Mouse (Mus musculus): Measurements from ENCODE around the gene Clcnkb. TPM values are rescaled to one million over a fixed set of nuclear protein-coding genes. Genes with fewer than 3 reads are reported as not detected.
A peak's percentile ranks its signal among the peaks of the same experiment; 100 is the strongest.

Clcnkb gene
- polyA plus RNA-seq, 1 experiment from 2014 or later: not detected

DNA sequence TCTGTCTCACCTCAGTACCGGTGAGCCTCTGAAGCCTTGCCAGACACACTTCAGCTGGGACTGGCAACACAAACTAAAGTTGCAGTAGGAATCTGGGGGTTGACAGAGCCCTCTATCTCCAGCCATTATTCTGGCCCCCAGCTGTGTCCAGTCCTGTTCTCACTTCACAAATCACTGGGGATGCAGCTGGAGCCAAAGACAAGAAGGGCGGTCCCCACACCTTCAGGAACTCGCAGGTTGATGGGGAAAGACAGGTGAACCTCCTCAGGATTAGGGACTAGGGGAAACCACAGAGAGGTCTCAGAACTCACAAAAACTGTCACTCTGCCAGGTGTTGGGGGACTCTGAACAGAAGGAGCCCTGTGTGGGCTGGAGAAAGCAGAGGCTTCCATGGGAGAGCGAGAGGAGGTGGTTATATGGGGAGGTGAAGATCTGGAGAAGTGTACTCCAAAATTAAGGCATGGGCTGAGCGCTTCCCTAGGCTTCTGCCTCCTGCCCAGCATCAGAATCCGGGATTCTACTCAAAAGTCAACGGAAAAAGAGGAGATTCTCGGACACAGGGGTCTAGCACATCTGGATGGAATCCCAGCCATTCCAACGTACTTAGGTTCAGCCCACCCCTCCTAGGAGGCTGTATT lies 4.5 kb upstream of the Clcnkb start, which contains the start of gene Hspb7:
Gene Hspb7 (plus strand): TSS at position 588 of the 638 bp plus-strand sequence.
- H3K27ac ChIP-seq: no peak within 1 kb of the TSS
- peaks cover 27% of the 10 kb centered on the region for H3K4me1 ChIP-seq
- no peak for ATAC-seq (ENCODE audit: low FRiP score, low read depth)
- peak within 1 kb of the TSS; percentile 51 for H3K9ac ChIP-seq
- no peaks in the 10 kb centered on the region for H3K36me3 ChIP-seq
- peaks cover 28% of the 10 kb centered on the region for H3K27me3 ChIP-seq
- WGBS: 42% methylated on average over 9 of the region's 9 CpGs
- H3K9me3 ChIP-seq: 0 out of 2 replicates have a peak, but pooled peaks cover 2% of the 10 kb centered on the region
- no peak within 1 kb of the TSS for H3K4me2 ChIP-seq (replicated peaks)
- H3K4me3 ChIP-seq: no peak within 1 kb of the TSS

DNA sequence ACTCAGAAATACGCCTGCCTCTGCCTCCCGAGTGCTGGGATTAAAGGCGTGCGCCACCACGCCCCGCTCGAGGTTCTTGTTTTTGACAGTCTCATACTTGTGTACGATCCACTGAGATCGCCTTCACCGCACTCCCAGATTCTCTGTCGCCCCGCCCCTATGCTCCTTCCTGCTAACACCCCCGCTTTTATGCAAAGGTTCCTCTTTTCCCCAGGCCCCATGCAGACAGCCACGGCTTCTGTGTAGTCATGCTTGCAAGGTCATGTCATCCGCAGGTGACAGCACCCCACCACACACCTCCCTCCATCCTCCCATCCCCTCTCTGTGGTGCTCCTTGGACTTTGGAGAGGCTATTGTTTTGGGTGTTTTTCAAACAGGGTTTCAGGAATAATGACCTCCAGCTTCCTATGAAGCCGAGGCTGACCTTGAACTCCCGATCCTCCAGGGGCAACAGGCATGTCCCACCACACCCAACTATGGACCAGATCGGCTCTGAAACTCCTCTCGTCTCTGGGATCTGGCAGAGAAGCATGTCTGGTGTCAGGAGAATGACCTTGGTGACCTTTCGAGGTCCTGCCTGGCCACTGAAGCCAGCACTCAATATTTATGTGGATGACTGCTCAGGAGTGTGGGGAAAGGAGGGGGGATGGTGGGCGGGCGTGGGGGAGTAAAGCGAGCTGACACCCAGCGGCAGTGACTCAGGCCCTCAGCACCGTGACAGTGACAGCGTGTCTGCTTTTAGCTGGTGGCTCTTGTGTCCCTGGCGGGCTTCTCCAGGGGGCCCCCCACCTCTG lies 3.8 kb upstream of the Clcnkb start:
- peak overlapping the region; percentile 35; the same call in 1 of the 2 replicates for H3K9ac ChIP-seq
- ATAC-seq (ENCODE audit: low FRiP score, low read depth): no peak
- 59% methylated on average over 27 of the region's 27 CpGs for WGBS

DNA sequence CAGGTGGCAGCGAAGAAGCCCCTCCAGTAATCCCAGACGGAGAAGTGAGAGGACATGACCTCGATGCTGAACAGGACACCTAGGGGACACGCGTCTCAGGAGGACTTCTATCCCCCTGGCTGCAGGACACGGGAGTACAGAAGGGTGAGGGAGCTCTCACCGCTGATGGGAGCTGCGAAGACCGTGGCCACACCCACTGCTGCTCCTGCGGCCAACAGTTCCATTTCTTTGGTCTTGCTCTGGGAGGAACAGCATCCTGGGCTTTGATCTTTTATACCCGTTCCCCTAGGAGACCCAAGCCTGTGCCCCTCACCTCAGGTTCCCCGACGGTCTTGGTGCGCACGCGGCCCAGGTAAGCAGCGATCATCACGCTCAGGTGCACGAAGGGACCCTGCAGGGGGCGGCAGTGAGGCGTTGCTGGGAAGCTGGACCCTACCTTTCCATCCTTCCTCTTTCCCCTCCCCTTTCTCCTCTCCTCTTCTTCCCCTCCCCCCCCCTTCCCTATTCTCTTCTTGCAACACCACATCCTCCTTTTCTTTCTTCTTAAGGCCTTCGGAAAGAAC lies 4.3 kb downstream of the Clcnkb start:
- ATAC-seq (ENCODE audit: low FRiP score, low read depth): no peak
- Histone ChIP-seq H3K4me1 (0 out of 2 replicates have a peak, but pooled peaks cover 4% of the 10 kb centered on the region), H3K27me3 (peaks cover 23% of the 10 kb centered on the region), H3K4me3 (no peak overlapping the region), H3K27ac (no peak overlapping the region), H3K9ac (no peak overlapping the region), H3K36me3 (no peaks in the 10 kb centered on the region), H3K4me2 (replicated peaks) (0 out of 2 replicates have a peak overlapping the region, but pooled peaks have one; percentile 30), H3K9me3 (0 out of 2 replicates have a peak, but pooled peaks cover 2% of the 10 kb centered on the region)
- 21% methylated on average over 22 of the region's 22 CpGs for WGBS

More for the DNA sequence above, 3.8 kb upstream of the Clcnkb start:
- Histone ChIP-seq H3K27me3 (peaks cover 23% of the 10 kb centered on the region), H3K27ac (no peak overlapping the region), H3K36me3 (no peaks in the 10 kb centered on the region), H3K4me3 (no peak overlapping the region), H3K9me3 (0 out of 2 replicates have a peak, but pooled peaks cover 2% of the 10 kb centered on the region), H3K4me1 (peaks cover 24% of the 10 kb centered on the region), H3K4me2 (replicated peaks) (no peak overlapping the region)

DNA sequence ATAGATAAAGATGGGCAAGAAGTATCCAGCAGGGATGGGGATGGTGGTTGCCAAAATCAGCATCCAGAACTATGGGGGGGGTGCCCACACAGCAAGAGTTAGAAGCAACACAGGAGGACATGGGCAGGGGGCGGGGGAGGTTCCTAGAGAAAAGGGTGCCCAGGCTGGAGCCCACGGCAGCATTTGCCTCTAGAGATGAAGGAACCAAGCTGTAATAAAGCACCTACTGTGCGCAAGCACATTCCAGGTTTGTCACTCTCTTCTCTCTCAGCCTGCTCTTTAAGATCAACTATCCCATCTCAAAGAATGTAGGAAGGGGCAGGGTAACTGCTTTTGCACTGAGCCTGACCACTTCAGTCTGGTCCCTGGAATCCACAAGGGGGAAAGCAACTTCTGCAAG lies 7.2 kb downstream of the Clcnkb start:
- no peak for ATAC-seq (ENCODE audit: low FRiP score, low read depth)
- Histone ChIP-seq H3K27me3 (peaks cover 36% of the 10 kb centered on the region), H3K9me3 (no peaks in the 10 kb centered on the region), H3K36me3 (no peaks in the 10 kb centered on the region), H3K27ac (no peak overlapping the region), H3K4me2 (replicated peaks) (no peak overlapping the region), H3K9ac (no peak overlapping the region), H3K4me1 (peaks cover 8% of the 10 kb centered on the region; the same call in 1 of the 2 replicates), H3K4me3 (no peak overlapping the region)
- WGBS: 87% methylated on average over 3 of the region's 3 CpGs

DNA sequence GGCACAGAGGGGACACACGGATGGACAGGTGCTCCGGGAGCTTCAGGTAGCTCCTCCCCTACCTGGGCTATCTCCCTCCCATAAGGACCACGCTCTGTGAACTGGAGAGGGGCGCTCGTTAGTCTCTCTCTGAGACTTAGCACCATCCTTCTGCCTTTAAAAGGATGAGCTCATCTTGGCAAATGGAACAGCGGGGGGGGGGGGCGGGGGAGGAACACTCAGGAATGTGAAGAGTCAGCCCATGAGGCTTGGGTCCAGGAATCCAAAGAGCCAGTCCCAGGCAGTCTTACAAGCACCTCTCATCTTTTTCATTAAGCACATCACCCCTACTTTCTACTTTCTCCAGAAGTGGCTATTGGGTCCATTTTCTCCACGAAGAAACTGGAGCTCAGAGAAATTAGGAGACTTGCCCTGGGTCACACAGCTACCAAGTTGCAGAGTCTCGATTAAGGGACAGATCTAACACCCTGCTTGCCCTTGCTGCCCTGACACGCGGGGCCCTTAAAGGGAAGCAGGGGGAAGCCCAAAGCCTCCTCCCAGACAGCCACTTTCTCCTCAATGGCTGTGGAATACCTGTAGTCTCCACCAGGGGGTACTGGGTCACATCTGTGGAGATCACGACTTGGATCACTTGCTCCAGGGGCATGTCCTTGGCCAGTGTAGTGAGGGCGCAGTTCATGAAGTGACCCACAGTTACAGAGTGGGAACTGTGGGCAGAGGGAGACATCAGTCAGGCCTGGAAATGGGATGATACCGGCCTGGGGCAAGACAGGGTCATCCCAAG lies 9.1 kb downstream of the Clcnkb start:
- Histone ChIP-seq H3K4me1 (peaks cover 8% of the 10 kb centered on the region; the same call in 1 of the 2 replicates), H3K9me3 (no peaks in the 10 kb centered on the region), H3K4me3 (no peak overlapping the region), H3K9ac (no peak overlapping the region), H3K4me2 (replicated peaks) (no peak overlapping the region; the same call in 1 of the 2 replicates), H3K27me3 (peaks cover 33% of the 10 kb centered on the region), H3K27ac (no peak overlapping the region), H3K36me3 (no peaks in the 10 kb centered on the region)
- WGBS: 37% methylated on average over 14 of the region's 14 CpGs
- ATAC-seq (ENCODE audit: low FRiP score, low read depth): no peak

DNA sequence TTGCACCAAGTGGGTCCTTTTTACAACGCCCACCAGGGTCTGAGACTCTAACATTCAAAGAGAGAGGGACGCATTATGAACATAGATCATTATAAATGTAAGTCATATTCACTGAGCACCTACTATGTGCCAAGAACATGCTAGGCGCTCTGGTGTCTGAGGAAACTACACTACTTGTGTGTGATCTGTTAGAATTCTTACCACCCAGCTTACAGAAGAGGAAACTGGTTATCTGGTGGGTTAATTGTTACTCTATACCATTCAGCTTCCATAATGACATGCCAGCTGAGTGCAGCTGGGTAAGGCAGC lies 10.5 kb downstream of the Clcnkb start:
- peaks cover 23% of the 10 kb centered on the region for H3K27me3 ChIP-seq
- no peaks in the 10 kb centered on the region for H3K9me3 ChIP-seq
- H3K9ac ChIP-seq: no peak overlapping the region
- ATAC-seq (ENCODE audit: low FRiP score, low read depth): no peak
- 83% methylated on average over 3 of the region's 3 CpGs for WGBS
- no peak overlapping the region for H3K4me3 ChIP-seq
- H3K27ac ChIP-seq: no peak overlapping the region
- peaks cover 8% of the 10 kb centered on the region; the same call in 1 of the 2 replicates for H3K4me1 ChIP-seq
- no peak overlapping the region for H3K4me2 ChIP-seq (replicated peaks)
- H3K36me3 ChIP-seq: no peaks in the 10 kb centered on the region

DNA sequence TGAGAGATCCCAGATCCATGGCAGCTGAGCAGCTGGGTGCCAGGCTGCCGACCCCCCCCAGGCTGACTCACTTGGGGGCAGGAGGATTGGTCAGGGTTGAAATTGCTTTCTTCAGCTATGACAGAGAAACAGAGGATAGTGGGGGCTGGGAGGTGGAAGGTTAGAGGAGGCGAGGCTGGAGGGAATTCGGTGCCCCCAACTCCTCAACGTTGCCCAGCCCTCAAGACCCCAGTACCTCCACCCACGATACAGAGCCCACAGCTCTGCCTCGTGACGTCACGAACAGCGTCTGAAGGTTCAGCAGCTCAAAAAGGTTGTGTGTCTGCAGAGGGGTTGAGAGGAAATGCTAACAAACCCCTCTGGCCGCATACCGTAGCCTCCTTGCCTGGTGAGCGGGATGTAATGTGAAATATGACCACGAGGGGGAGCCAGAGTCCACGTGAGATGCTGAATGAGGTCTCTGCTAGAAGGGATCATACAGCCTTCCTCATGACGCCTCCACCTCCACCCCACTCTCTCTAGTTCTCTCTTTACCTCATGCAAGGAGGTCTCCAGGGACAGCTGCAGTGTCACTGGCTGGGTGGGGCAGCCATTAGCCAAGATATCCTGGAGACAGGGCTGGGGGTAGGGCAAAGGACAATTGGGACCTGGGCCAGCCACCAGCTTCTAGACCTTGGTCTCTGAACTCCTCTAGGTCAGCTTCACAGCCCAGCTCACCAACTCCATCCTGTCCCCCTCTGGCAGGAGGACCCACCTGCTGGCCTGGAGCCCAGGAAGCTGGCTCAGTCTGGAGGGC lies 11.1 kb downstream of the Clcnkb start:
- Histone ChIP-seq H3K27ac (no peak overlapping the region), H3K27me3 (peaks cover 21% of the 10 kb centered on the region; the same call in 1 of the 2 replicates), H3K9ac (peak overlapping the region; percentile 54), H3K4me2 (replicated peaks) (peak overlapping the region; percentile 56), H3K9me3 (no peaks in the 10 kb centered on the region), H3K4me3 (peak overlapping the region; percentile 19; the same call in 1 of the 2 replicates), H3K36me3 (no peaks in the 10 kb centered on the region), H3K4me1 (peaks cover 8% of the 10 kb centered on the region; the same call in 1 of the 2 replicates)
- WGBS: 15% methylated on average over 15 of the region's 15 CpGs
- peak; percentile 84 for ATAC-seq (ENCODE audit: low FRiP score, low read depth)

DNA sequence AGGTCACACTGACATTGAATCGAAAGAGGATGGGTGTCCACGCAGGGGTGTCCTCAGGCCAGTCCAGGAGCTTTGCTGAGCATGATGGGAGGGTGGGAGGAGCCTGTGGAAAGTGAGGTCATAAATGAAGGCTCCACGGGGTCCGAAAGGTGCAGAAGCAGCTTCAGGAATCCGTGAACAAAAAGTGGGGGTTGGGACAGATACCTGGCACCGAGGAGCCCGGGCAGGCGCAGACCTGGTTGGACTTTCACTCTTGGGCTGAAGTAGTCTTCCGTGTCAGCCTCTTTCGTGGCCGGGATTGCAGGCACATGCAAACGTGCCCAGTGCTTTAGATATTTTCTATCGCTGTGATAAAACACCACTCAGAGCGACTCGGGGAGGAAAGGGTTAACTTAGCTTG lies 15.6 kb downstream of the Clcnkb start:
- 85% methylated on average over 15 of the region's 15 CpGs for WGBS
- Histone ChIP-seq H3K9ac (no peak overlapping the region), H3K4me1 (peaks cover 16% of the 10 kb centered on the region), H3K4me3 (no peak overlapping the region), H3K27me3 (peaks cover 17% of the 10 kb centered on the region; the same call in 1 of the 2 replicates), H3K36me3 (no peaks in the 10 kb centered on the region), H3K27ac (no peak overlapping the region), H3K4me2 (replicated peaks) (no peak overlapping the region), H3K9me3 (no peaks in the 10 kb centered on the region)
- no peak for ATAC-seq (ENCODE audit: low FRiP score, low read depth)

DNA sequence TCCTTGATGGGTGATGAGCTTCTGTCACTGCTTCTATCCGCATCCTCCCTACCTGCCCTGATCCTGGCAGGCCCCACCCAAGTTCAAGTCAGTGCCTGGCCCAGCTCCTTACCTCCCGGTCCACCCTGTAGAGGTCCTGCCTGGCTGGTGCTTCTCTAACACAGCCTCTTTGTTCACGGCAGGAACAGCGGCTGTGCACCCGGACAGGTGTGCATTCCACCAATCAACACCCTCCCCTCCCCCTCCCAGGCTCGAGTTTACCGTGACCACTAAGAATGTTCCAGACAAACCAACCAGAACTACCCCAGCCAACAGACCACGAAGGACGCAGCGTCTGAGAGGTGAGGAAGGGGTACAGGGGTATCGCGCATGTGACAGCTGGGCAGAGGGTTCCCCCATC lies 17.3 kb downstream of the Clcnkb start, which contains the start of gene Clcnka:
Gene Clcnka (minus strand): TSS at position 180 of the 400 bp plus-strand sequence.
- Histone ChIP-seq H3K4me3 (no peak within 1 kb of the TSS), H3K4me2 (replicated peaks) (peak within 1 kb of the TSS; percentile 21), H3K27me3 (peaks cover 16% of the 10 kb centered on the region; the same call in 1 of the 2 replicates), H3K36me3 (no peaks in the 10 kb centered on the region), H3K9ac (no peak within 1 kb of the TSS), H3K27ac (no peak within 1 kb of the TSS), H3K4me1 (peaks cover 20% of the 10 kb centered on the region), H3K9me3 (no peaks in the 10 kb centered on the region)
- 43% methylated on average over 12 of the region's 12 CpGs for WGBS
- ATAC-seq (ENCODE audit: low FRiP score, low read depth): no peak; the same call in 1 of the 2 replicates

DNA sequence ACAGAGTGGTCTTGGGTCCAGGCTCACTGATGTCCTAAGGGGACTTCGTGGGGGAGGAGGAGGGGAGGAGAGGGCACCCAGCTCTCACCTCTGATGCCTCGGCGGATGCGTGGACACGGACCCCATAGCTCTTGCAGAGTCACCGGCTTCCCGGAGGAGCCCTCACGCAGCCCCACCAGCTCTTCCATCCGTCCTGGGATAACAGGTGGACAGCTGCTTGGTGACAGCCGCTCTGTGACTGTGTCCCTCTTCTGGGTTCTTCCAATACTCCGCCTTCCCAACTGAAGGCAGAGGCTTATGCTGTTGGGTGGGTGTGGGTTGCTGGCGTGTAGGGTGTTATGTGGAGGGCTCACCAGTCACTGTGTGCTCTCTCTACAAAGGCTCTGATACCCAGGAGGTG lies 18.0 kb downstream of the Clcnkb start:
- H3K36me3 ChIP-seq: no peaks in the 10 kb centered on the region
- H3K4me1 ChIP-seq: peaks cover 20% of the 10 kb centered on the region
- no peak for ATAC-seq (ENCODE audit: low FRiP score, low read depth)
- no peak overlapping the region for H3K9ac ChIP-seq
- peaks cover 16% of the 10 kb centered on the region; the same call in 1 of the 2 replicates for H3K27me3 ChIP-seq
- no peak overlapping the region for H3K4me2 ChIP-seq (replicated peaks)
- no peak overlapping the region for H3K27ac ChIP-seq
- WGBS: 80% methylated on average over 12 of the region's 12 CpGs
- H3K9me3 ChIP-seq: no peaks in the 10 kb centered on the region
- no peak overlapping the region for H3K4me3 ChIP-seq

DNA sequence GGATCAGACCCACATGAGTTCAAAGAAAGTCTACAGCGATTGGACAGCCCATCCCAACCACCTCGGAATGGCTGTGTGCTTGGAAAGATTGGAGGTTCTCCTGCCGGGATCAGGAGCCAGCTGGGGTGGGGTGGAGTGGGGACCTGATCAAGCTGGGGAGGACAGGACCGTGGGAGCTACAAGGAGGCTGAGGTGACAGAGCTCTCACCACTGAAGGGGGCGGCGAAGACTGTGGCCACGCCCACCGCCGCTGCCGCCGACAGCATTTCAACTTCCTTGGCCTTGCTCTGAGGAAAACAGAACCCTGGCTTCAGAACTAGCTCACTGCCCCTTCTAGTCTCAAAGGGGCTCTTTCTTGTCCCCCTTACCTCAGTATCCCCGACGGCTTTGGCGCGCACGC lies 21.1 kb downstream of the Clcnkb start:
- ATAC-seq (ENCODE audit: low FRiP score, low read depth): no peak
- Histone ChIP-seq H3K27me3 (peaks cover 16% of the 10 kb centered on the region; the same call in 1 of the 2 replicates), H3K9me3 (no peaks in the 10 kb centered on the region), H3K4me1 (peaks cover 20% of the 10 kb centered on the region), H3K4me3 (peak overlapping the region; percentile 7; the same call in 1 of the 2 replicates), H3K36me3 (no peaks in the 10 kb centered on the region), H3K9ac (no peak overlapping the region), H3K4me2 (replicated peaks) (peak overlapping the region; percentile 39), H3K27ac (no peak overlapping the region)
- 16% methylated on average over 16 of the region's 16 CpGs for WGBS
